Comparison of ENCODE assay signal across 16 mouse cellular contexts in genomic region chr5:75959809-75960208, GRCm38 (mm10). TPM values are rescaled to one million over a fixed set of nuclear protein-coding genes. Genes with fewer than 3 reads are reported as not detected.
"Had no signal": no experiment of that assay in that cellular context is flagged by ENCODE, and none has a peak within 500 bp of the region (broad histone marks: within the 10 kb centered on the region; RNA-seq: fewer than 3 reads in every experiment).

No protein-coding gene starts in this region.

- H3K27me3 ChIP-seq: liver, embryonic 15.5 days; midbrain, embryonic 13.5 days had no signal

- H3K36me3 ChIP-seq: liver, embryonic 15.5 days; midbrain, embryonic 13.5 days had no signal

- H3K9me3 ChIP-seq: liver, embryonic 15.5 days; midbrain, embryonic 10.5 days; midbrain, embryonic 13.5 days had no signal

- ATAC-seq: intestine, embryonic 16.5 days; midbrain, embryonic 13.5 days; midbrain, embryonic 16.5 days had no signal

- H3K9ac ChIP-seq: liver, embryonic 15.5 days; midbrain, embryonic 13.5 days had no signal

- H3K4me2 ChIP-seq: liver, embryonic 15.5 days; midbrain, embryonic 13.5 days had no signal

- H3K27ac ChIP-seq: liver, embryonic 15.5 days; midbrain, embryonic 10.5 days; midbrain, embryonic 13.5 days had no signal

- H3K4me3 ChIP-seq: liver, embryonic 15.5 days; midbrain, embryonic 10.5 days; midbrain, embryonic 13.5 days; myocyte had no signal

- H3K4me1 ChIP-seq: midbrain, embryonic 13.5 days had no signal

- DNase-seq: kidney, adult 18-20 months; kidney, adult 9 months; kidney, postnatal 14 days; kidney, postnatal 4 days; lung, adult 2 months; lung, postnatal 14 days; lung, postnatal 4 days; thymus, adult 18-20 months; thymus, postnatal 4 days had no signal

RNA-seq across cellular contexts. Expression of gene Kdr, which starts 18.4 kb away (rescaled TPM):
- total RNA-seq: monocyte, adult 5-6 weeks had no signal
- polyA plus RNA-seq: myocyte had no signal
